Mouse (Mus musculus): ENCODE data around the gene Dars. TPM values are rescaled to one million over a fixed set of nuclear protein-coding genes. Genes with fewer than 3 reads are reported as not detected.
"Not testable (repeated sequence)": the region's sequence is repeated elsewhere in the genome, so short reads cannot be mapped to it uniquely, and the experiment has no call there.

Gene Dars
- polyA plus RNA-seq, 1 experiment from 2014 or later: 109 TPM

DNA sequence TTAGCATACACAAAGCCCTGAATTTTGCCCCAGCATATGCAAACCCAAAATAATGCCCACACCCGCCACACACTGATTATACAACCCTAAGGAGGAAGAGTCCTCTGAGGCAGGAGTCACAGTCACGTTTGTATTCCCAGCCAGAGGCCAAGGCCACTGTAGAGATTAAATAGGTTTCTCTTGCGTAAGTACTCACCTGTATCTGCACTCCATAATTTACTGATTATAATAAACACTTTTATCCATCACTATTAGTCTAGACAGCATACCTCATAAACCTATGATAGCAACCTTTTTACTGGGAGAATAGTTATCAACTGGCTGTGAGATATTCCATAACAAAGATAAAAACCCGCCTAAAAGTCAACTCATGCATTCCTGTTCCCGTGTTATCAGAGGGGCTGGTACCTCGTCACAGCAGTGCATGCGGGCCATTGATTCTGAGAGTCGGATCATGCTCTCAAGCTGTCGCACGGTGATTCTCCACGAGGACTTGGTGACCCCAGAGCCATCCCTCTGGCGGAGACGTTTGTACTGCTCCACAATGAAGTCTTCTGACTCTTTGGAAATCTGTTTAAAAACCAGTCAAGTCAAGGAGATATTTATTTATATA is 79.4 kb downstream of the Dars start:
- Histone ChIP-seq H3K27me3 (ENCODE audit: insufficient read depth, low read length) (no peaks in the 10 kb centered on the region), H3K4me2 (no peak overlapping the region), H3K4me3 (ENCODE audit: low read depth, low read length) (no peak overlapping the region), H3K4me1 (ENCODE audit: insufficient read depth) (no peaks in the 10 kb centered on the region), H3K36me3 (ENCODE audit: insufficient read depth) (peaks cover 93% of the 10 kb centered on the region), H3K27ac (ENCODE audit: low read depth) (no peak overlapping the region), H3K9ac (no peak overlapping the region), H3K9me3 (ENCODE audit: low read depth, low read length) (no peaks in the 10 kb centered on the region)
- TF ChIP-seq CTCF (IDR thresholded peaks at IDR 0.05; ENCODE audit: low read depth): no peak
- DNase-seq (no peak), ATAC-seq (ENCODE audit: insufficient read depth) (no peak)
- 70% methylated on average over 13 of the region's 13 CpGs for WGBS

DNA sequence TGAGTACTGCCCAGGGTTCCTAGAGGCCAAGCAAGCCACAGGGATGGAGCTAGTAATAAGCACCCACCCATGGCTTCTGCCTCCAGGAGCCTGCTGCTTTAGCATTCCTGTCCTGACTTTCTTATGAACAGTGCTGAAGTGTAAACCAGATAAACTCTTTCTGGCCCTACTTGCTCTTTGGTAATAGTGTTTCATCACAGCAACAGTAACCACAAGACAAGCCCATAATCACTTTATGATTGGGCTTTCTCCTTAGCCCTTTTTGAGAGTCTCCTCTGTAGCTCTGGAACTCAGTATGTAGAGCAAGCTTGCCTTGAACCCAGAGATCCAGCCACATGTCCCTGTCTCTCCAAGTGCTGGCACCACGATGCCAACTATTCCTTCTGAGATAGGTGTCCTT is 86.9 kb downstream of the Dars start:
- ATAC-seq (ENCODE audit: insufficient read depth) (no peak), DNase-seq (no peak)
- TF ChIP-seq CTCF (IDR thresholded peaks at IDR 0.05; ENCODE audit: low read depth): no peak
- Histone ChIP-seq H3K9ac (no peak overlapping the region), H3K4me3 (ENCODE audit: low read depth, low read length) (no peak overlapping the region), H3K9me3 (ENCODE audit: low read depth, low read length) (no peaks in the 10 kb centered on the region), H3K27me3 (ENCODE audit: insufficient read depth, low read length) (no peaks in the 10 kb centered on the region), H3K27ac (ENCODE audit: low read depth) (no peak overlapping the region), H3K4me1 (ENCODE audit: insufficient read depth) (no peaks in the 10 kb centered on the region), H3K4me2 (no peak overlapping the region), H3K36me3 (ENCODE audit: insufficient read depth) (peaks cover 76% of the 10 kb centered on the region)
- WGBS: 94% methylated on average over 1 of the region's 1 CpGs

- no peaks in the 10 kb centered on the region for H3K9me3 ChIP-seq (ENCODE audit: low read depth, low read length)
- H3K36me3 ChIP-seq (ENCODE audit: insufficient read depth): peaks cover 68% of the 10 kb centered on the region
- no peak within 1 kb of the TSS for H3K27ac ChIP-seq (ENCODE audit: low read depth)
- H3K4me1 ChIP-seq (ENCODE audit: insufficient read depth): no peaks in the 10 kb centered on the region
- DNase-seq (no peak), ATAC-seq (ENCODE audit: insufficient read depth) (no peak)
- WGBS: 77% methylated on average over 3 of the region's 3 CpGs
- TF ChIP-seq CTCF (IDR thresholded peaks at IDR 0.05; ENCODE audit: low read depth): no peak
- H3K4me3 ChIP-seq (ENCODE audit: low read depth, low read length): no peak within 1 kb of the TSS
- H3K27me3 ChIP-seq (ENCODE audit: insufficient read depth, low read length): no peaks in the 10 kb centered on the region
- H3K9ac ChIP-seq: no peak within 1 kb of the TSS
- no peak within 1 kb of the TSS for H3K4me2 ChIP-seq
These were observed 89.0 kb downstream of the Dars start, which contains the start of gene Lct for GRCm38 (mm10) chr1:128328218-128328617. Gene Lct (minus strand): TSS chr1:128328318.

DNA sequence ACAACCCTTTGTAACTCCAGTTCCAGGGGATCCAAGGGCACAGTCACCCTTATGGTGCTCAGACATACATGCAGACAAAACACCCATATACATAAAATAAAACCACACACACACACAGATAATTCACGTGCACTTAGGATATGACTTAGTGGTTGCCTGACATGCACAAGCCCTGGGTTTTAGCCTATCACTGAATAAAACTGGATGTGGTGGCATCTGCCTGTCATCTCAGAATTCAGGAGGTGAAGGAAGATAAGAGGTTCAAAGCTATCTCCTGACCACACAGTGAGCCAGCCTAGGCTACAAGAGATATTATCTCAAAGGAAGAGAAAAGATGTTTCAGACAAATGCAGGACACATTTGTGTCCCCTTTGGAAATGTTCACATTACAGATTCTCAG is 90.0 kb downstream of the Dars start:
- DNase-seq: no peak
- Histone ChIP-seq H3K36me3 (ENCODE audit: insufficient read depth) (peaks cover 57% of the 10 kb centered on the region), H3K9me3 (ENCODE audit: low read depth, low read length) (no peaks in the 10 kb centered on the region), H3K4me2 (no peak overlapping the region), H3K4me1 (ENCODE audit: insufficient read depth) (no peaks in the 10 kb centered on the region), H3K27ac (ENCODE audit: low read depth) (no peak overlapping the region), H3K4me3 (ENCODE audit: low read depth, low read length) (no peak overlapping the region), H3K27me3 (ENCODE audit: insufficient read depth, low read length) (no peaks in the 10 kb centered on the region), H3K9ac (no peak overlapping the region)
- no peak for TF ChIP-seq CTCF (IDR thresholded peaks at IDR 0.05; ENCODE audit: low read depth)
- ATAC-seq (ENCODE audit: insufficient read depth): no peak
- WGBS: 83% methylated on average over 1 of the region's 1 CpGs

- 79% methylated on average over 2 of the region's 2 CpGs for WGBS
- DNase-seq: no peak
- H3K4me2 ChIP-seq: no peak overlapping the region
- H3K4me1 ChIP-seq (ENCODE audit: insufficient read depth): no peaks in the 10 kb centered on the region
- no peaks in the 10 kb centered on the region for H3K9me3 ChIP-seq (ENCODE audit: low read depth, low read length)
- H3K4me3 ChIP-seq (ENCODE audit: low read depth, low read length): no peak overlapping the region
- TF ChIP-seq CTCF (IDR thresholded peaks at IDR 0.05; ENCODE audit: low read depth): no peak
- no peak overlapping the region for H3K9ac ChIP-seq
- ATAC-seq (ENCODE audit: insufficient read depth): no peak
- no peak overlapping the region for H3K27ac ChIP-seq (ENCODE audit: low read depth)
- peaks cover 33% of the 10 kb centered on the region for H3K36me3 ChIP-seq (ENCODE audit: insufficient read depth)
- no peaks in the 10 kb centered on the region for H3K27me3 ChIP-seq (ENCODE audit: insufficient read depth, low read length)
These were observed 92.4 kb downstream of the Dars start for GRCm38 (mm10) chr1:128324776-128325175.

GRCm38 (mm10) chr1:128323026-128323643 is 94.0 kb downstream of the Dars start:
- no peak overlapping the region for H3K4me2 ChIP-seq
- 84% methylated on average over 8 of the region's 8 CpGs for WGBS
- no peak for ATAC-seq (ENCODE audit: insufficient read depth)

GRCm38 (mm10) chr1:128319266-128319665 is 97.9 kb downstream of the Dars start:
- H3K27me3 ChIP-seq (ENCODE audit: insufficient read depth, low read length); H3K27ac ChIP-seq (ENCODE audit: low read depth); H3K9me3 ChIP-seq (ENCODE audit: low read depth, low read length); H3K36me3 ChIP-seq (ENCODE audit: insufficient read depth); H3K4me1 ChIP-seq (ENCODE audit: insufficient read depth); DNase-seq; H3K4me2 ChIP-seq; H3K9ac ChIP-seq; ATAC-seq (ENCODE audit: insufficient read depth); H3K4me3 ChIP-seq (ENCODE audit: low read depth, low read length): not testable (repeated sequence)
- 85% methylated on average over 6 of the region's 6 CpGs for WGBS

More at GRCm38 (mm10) chr1:128323026-128323643, 94.0 kb downstream of the Dars start:
- Histone ChIP-seq H3K9me3 (ENCODE audit: low read depth, low read length) (no peaks in the 10 kb centered on the region), H3K4me1 (ENCODE audit: insufficient read depth) (no peaks in the 10 kb centered on the region), H3K9ac (no peak overlapping the region), H3K27ac (ENCODE audit: low read depth) (no peak overlapping the region), H3K4me3 (ENCODE audit: low read depth, low read length) (no peak overlapping the region), H3K27me3 (ENCODE audit: insufficient read depth, low read length) (no peaks in the 10 kb centered on the region), H3K36me3 (ENCODE audit: insufficient read depth) (peaks cover 25% of the 10 kb centered on the region; the same call in 1 of the 2 replicates)
- no peak for DNase-seq
- no peak for TF ChIP-seq CTCF (IDR thresholded peaks at IDR 0.05; ENCODE audit: low read depth)
